Mouse (Mus musculus) liver, embryonic 13.5 days (tissue): ENCODE data around the gene Eepd1. TPM values are rescaled to one million over a fixed set of nuclear protein-coding genes. Genes with fewer than 3 reads are reported as not detected.

Source experiments
- ATAC-seq: fragments of 200-750 bp; cut with Nextera tagmentation; 2 replicates; pipeline ENCODE4 v1.8.0; 2017; ENCODE audit warnings: low read depth, mild to moderate bottlenecking, moderate number of reproducible peaks, moderate library complexity
- DNase-seq: peaks from one replicate; pipeline ENCODE4 v3.0.0; 2022
- H3K27ac ChIP-seq: fragments of 300-500 bp; sonication (generic); 2 replicates; pipeline ENCODE4 v1.5.1; 2015; ENCODE audit warnings: moderate library complexity, mild to moderate bottlenecking, inconsistent platforms
- H3K27me3 ChIP-seq: fragments of 300-500 bp; sonication (generic); 2 replicates; pipeline ENCODE4 v1.6.1; 2015; ENCODE audit warnings: mild to moderate bottlenecking, inconsistent platforms
- H3K36me3 ChIP-seq: fragments of 300-500 bp; sonication (generic); 2 replicates; pipeline ENCODE4 v1.6.1; 2015; ENCODE audit warnings: mild to moderate bottlenecking, inconsistent platforms
- H3K4me1 ChIP-seq: fragments of 300-500 bp; sonication (generic); replicated peaks from 2 replicates; pipeline ENCODE4 v1.6.1; 2015; ENCODE audit warnings: inconsistent platforms
- H3K4me2 ChIP-seq: fragments of 300-500 bp; sonication (generic); 2 replicates; pipeline ENCODE4 v1.6.1; 2015; ENCODE audit warnings: inconsistent platforms, mild to moderate bottlenecking, moderate library complexity
- H3K4me3 ChIP-seq: fragments of 300-500 bp; sonication (generic); replicated peaks from 2 replicates; pipeline ENCODE4 v1.5.1; 2015; ENCODE audit warnings: mild to moderate bottlenecking, inconsistent platforms
- H3K9ac ChIP-seq: fragments of 300-500 bp; sonication (generic); 2 replicates; pipeline ENCODE4 v1.6.1; 2015; ENCODE audit warnings: mild to moderate bottlenecking, inconsistent platforms
- H3K9me3 ChIP-seq: fragments of 300-500 bp; sonication (generic); replicated peaks from 2 replicates; pipeline ENCODE4 v1.6.1; 2016; ENCODE audit warnings: inconsistent platforms
- WGBS: fragments of 180-500 bp; shearing (Covaris S2); methylation state at CpG from one replicate; pipeline ENCODE4 v1.1.7; 2015; ENCODE audit not compliant: insufficient replicate concordance; 5-methylcytosine and 5-hydroxymethylcytosine counted together
- polyA plus RNA-seq: library from polyadenylated mRNA; unstranded; fragments of >200 nt; fragmentation: Nextera tagmentation; extraction: Ambion mirVana; gene quantifications from 2 replicates; pipeline ENCODE4 v1.2.1, GENCODE M21; 2015

Eepd1 gene
- polyA plus RNA-seq, 1 experiment from 2014 or later, result 4.9 TPM

- H3K27ac ChIP-seq, result peak overlapping the region; percentile 61
- no peaks in the 10 kb centered on the region for H3K9me3 ChIP-seq
- no peaks in the 10 kb centered on the region for H3K27me3 ChIP-seq
- no peaks in the 10 kb centered on the region for H3K36me3 ChIP-seq
- ATAC-seq, result peak; percentile 68
- 0 out of 2 replicates have a peak, but pooled peaks cover 8% of the 10 kb centered on the region for H3K4me1 ChIP-seq
- WGBS, result 57% methylated on average over 7 of the region's 7 CpGs
- DNase-seq, result no peak
- no peak overlapping the region for H3K4me3 ChIP-seq
- H3K4me2 ChIP-seq, result no peak overlapping the region
- no peak overlapping the region for H3K9ac ChIP-seq
Observed at GRCm38 (mm10) chr9:25578674-25579596, 97.6 kb downstream of the Eepd1 start.

GRCm38 (mm10) chr9:25583621-25584020 is 102.3 kb downstream of the Eepd1 start:
- no peaks in the 10 kb centered on the region for H3K9me3 ChIP-seq
- H3K27me3 ChIP-seq, result no peaks in the 10 kb centered on the region
- H3K4me3 ChIP-seq, result no peak overlapping the region
- no peak overlapping the region for H3K4me2 ChIP-seq
- 55% methylated on average over 2 of the region's 2 CpGs for WGBS
- DNase-seq, result no peak
- H3K36me3 ChIP-seq, result no peaks in the 10 kb centered on the region
- 0 out of 2 replicates have a peak, but pooled peaks cover 12% of the 10 kb centered on the region for H3K4me1 ChIP-seq
- H3K9ac ChIP-seq, result no peak overlapping the region
- no peak overlapping the region for H3K27ac ChIP-seq
- no peak for ATAC-seq

DNA sequence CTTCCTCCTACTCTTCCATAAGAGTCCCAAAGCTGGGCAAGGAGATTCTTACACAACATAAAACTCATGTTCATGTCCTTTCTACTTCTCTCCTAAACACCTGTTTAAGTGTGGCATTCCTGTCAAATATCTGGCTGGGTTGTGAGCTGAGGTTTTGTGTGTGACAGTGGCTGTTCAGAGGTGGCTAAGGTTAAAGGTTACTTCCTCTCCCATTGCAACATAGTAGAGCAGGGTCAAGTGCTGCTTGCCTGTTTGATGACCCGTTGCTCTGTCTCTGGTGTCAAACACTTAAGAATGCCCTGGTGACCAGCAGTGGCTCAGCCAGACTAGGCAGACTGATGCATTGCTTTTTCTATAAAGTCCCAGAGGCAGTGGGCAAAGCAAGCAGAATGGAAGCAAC is 104.3 kb downstream of the Eepd1 start:
- Histone ChIP-seq H3K4me3 (no peak overlapping the region), H3K36me3 (no peaks in the 10 kb centered on the region), H3K4me1 (0 out of 2 replicates have a peak, but pooled peaks cover 8% of the 10 kb centered on the region), H3K27me3 (no peaks in the 10 kb centered on the region), H3K9ac (no peak overlapping the region), H3K9me3 (no peaks in the 10 kb centered on the region), H3K27ac (0 out of 2 replicates have a peak overlapping the region, but pooled peaks have one; percentile 36), H3K4me2 (no peak overlapping the region)
- 23% methylated on average over 1 of the region's 1 CpGs for WGBS
- DNase-seq (no peak), ATAC-seq (peak; percentile 43; the same call in 1 of the 2 replicates)

- Histone ChIP-seq H3K36me3 (no peaks in the 10 kb centered on the region), H3K27ac (no peak overlapping the region), H3K9ac (no peak overlapping the region), H3K27me3 (no peaks in the 10 kb centered on the region), H3K9me3 (no peaks in the 10 kb centered on the region), H3K4me2 (no peak overlapping the region), H3K4me1 (peaks cover 21% of the 10 kb centered on the region), H3K4me3 (no peak overlapping the region)
- WGBS, result 56% methylated on average over 2 of the region's 2 CpGs
- ATAC-seq (no peak), DNase-seq (no peak)
Observed at GRCm38 (mm10) chr9:25588581-25588980, 107.2 kb downstream of the Eepd1 start.

- ATAC-seq, result no peak
- Histone ChIP-seq H3K4me1 (peaks cover 21% of the 10 kb centered on the region), H3K9ac (no peak overlapping the region), H3K9me3 (no peaks in the 10 kb centered on the region), H3K4me2 (no peak overlapping the region), H3K27me3 (no peaks in the 10 kb centered on the region), H3K27ac (no peak overlapping the region), H3K36me3 (no peaks in the 10 kb centered on the region), H3K4me3 (no peak overlapping the region)
- 11% methylated on average over 4 of the region's 4 CpGs for WGBS
- no peak for DNase-seq
Observed at GRCm38 (mm10) chr9:25590740-25591139, 109.4 kb downstream of the Eepd1 start.

- 22% methylated on average over 15 of the region's 15 CpGs for WGBS
- DNase-seq (peak; percentile 11), ATAC-seq (peak; percentile 67)
- H3K4me1 ChIP-seq, result peaks cover 17% of the 10 kb centered on the region
- H3K9me3 ChIP-seq, result no peaks in the 10 kb centered on the region
- H3K4me2 ChIP-seq, result peak overlapping the region; percentile 46
- no peak overlapping the region for H3K9ac ChIP-seq
- H3K36me3 ChIP-seq, result no peaks in the 10 kb centered on the region
- H3K27me3 ChIP-seq, result no peaks in the 10 kb centered on the region
- H3K4me3 ChIP-seq, result peak overlapping the region; percentile 10; the same call in 1 of the 2 replicates
- peak overlapping the region; percentile 34 for H3K27ac ChIP-seq
Observed at GRCm38 (mm10) chr9:25591390-25592354, 110.3 kb downstream of the Eepd1 start.

GRCm38 (mm10) chr9:25592355-25592955 is 111.1 kb downstream of the Eepd1 start:
- no peak overlapping the region for H3K27ac ChIP-seq
- no peaks in the 10 kb centered on the region for H3K27me3 ChIP-seq
- H3K4me2 ChIP-seq, result no peak overlapping the region
- DNase-seq (no peak), ATAC-seq (peak; percentile 2; the same call in 1 of the 2 replicates)
- no peaks in the 10 kb centered on the region for H3K9me3 ChIP-seq
- H3K4me3 ChIP-seq, result no peak overlapping the region
- WGBS, result 37% methylated on average over 4 of the region's 4 CpGs
- H3K36me3 ChIP-seq, result no peaks in the 10 kb centered on the region
- H3K9ac ChIP-seq, result no peak overlapping the region
- H3K4me1 ChIP-seq, result peaks cover 17% of the 10 kb centered on the region

DNA sequence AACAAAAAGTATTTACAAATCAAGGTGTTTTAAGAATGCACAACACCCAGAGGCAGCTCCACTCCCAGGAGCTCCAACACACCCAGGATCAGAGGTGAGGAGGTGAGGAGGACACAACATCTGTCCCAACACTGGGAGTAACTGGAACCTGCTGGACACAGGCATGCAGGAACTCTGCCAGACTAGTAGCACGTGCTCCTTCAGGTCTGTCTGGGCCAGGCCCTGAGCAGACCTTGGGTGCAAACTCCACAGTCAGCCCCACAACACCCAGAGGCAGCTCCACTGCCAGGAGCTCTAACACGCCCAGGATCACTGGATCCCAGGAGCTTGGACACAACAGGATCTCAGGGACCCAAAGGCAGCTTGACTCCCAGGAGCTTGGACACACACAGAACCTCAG is 143.4 kb downstream of the Eepd1 start:
- no peak overlapping the region for H3K27ac ChIP-seq
- H3K27me3 ChIP-seq, result no peaks in the 10 kb centered on the region
- H3K4me3 ChIP-seq, result no peak overlapping the region
- H3K4me1 ChIP-seq, result no peaks in the 10 kb centered on the region
- 38% methylated on average over 2 of the region's 2 CpGs for WGBS
- ATAC-seq (no peak), DNase-seq (no peak)
- H3K36me3 ChIP-seq, result no peaks in the 10 kb centered on the region
- H3K9me3 ChIP-seq, result no peaks in the 10 kb centered on the region
- no peak overlapping the region for H3K4me2 ChIP-seq
- H3K9ac ChIP-seq, result no peak overlapping the region

DNA sequence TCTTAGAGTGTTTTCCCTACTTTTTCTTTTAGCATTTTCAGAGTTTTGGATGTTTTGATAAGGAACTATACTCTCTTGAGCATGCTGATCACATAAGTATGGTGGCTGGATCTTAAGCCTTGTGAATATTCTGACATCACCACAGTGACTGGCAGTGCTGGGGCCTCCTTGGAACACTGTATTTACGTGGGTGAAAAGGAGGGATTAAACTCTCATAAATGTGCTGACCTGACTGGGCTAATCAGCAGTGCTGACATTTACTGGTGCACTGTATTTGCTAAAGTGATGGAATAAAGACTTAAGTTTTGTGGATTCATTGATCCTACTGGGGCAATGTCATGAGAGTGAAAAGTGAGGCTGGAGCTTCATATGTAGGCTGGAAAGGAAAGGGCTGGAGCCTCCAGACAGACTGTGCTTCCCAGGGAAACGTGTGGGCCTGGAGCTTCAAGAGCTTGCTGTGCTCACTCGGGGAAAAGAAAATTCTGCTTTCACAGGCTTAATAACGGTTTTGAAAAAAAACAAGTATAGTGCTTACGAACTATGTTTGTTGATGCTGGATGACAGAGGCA is 148.3 kb downstream of the Eepd1 start:
- 54% methylated on average over 5 of the region's 5 CpGs for WGBS
- Histone ChIP-seq H3K9ac (no peak overlapping the region), H3K36me3 (no peaks in the 10 kb centered on the region), H3K27ac (no peak overlapping the region), H3K4me3 (no peak overlapping the region), H3K4me2 (no peak overlapping the region), H3K9me3 (no peaks in the 10 kb centered on the region), H3K4me1 (no peaks in the 10 kb centered on the region), H3K27me3 (no peaks in the 10 kb centered on the region)
- no peak for ATAC-seq
- DNase-seq, result no peak
